Mouse (Mus musculus) B cell, adult 2 months (primary cell): ENCODE measurements around the gene Hist1h2af.
"Not testable (repeated sequence)": the region's sequence is repeated elsewhere in the genome, so short reads cannot be mapped to it uniquely, and the experiment has no call there.

Experiments used
- DNase-seq, 2 experiments: peaks; one replicate each; pipeline ENCODE4 v3.0.0; 2022

Gene Hist1h2af

DNA sequence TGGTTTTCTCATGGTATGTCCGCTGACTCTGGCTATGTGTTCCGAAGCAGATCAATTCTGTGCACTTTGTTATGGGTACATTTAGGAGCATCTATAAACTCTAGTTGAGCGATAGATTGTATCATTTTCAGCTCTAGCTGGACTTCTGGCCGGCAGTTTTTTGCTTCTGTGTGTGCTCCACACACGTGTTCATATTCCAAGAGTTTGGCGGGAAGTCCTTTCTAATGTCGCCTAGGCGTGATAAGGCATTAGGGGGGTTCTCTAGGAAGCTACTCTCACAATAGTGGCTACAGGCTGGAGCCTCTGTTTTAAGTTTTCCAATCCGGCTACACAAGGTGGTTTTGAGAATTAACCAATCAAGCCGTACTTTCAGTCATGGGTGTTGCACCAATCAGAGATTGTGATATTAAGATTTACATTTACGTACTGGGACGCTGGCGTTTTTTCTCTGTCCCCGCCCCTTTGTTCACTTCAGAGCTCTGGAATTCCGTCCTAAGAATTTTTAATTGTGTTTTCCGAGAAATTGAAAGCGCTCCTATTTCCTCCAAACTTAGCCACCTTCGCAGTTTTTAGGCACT, 22.2 kb downstream of the Hist1h2af start:
- peak; percentile 65 to 72 for DNase-seq

DNA sequence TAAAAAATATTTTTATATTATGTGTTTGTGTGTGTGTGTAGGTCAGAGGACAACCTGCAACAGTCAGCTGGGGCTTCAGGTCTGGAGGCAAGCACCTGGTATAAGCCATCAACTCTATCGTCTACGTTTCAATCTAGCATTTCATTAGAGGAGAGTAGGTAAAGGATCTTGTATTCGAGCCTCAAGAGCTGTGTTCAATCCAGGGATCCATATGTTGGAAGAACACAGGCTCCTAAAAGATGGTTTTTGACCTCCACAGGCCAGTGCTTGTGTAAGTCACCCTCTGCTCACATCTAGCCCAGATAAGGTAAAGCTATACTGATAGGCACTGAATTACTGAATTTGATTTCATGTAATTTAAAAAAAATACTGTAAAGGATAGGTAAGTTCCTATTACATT, 23.2 kb downstream of the Hist1h2af start:
- DNase-seq = no peak

DNA sequence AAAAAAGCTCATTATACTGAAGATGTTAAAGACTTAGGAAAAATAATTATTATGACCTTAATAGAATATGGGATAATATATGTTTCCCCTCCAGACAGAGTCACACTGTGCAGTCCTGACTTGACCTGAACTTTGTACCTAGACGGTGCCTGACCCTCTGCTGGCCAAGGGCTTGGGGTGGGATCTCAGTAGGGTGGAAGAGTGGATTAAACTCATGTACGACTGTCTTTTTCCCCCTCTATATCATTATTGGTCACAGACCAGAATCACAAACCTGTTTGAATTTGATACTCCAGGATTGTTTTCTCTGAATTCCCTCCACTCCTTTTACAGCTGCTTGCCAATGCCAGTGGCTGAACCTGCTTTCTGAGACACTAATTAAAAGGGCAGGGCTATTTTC, 27.0 kb downstream of the Hist1h2af start:
- not testable (repeated sequence) for DNase-seq

DNA sequence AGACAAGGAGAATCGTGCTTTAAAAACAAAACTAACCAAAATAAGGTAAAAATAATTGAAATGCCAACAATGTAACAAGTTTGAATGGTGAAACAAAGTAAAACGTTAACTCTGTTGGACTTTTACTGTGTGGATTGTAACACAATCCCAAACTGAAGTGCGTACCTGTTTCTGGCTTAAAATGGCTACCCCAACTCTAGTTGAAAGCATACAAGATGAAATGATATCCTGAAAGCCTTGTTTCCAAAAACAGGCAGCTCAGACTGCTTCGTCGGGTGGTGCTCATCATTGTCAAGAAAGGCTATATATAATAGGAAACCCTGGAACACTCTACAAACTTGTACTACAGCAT, 27.8 kb downstream of the Hist1h2af start:
- DNase-seq = not testable (repeated sequence)

DNA sequence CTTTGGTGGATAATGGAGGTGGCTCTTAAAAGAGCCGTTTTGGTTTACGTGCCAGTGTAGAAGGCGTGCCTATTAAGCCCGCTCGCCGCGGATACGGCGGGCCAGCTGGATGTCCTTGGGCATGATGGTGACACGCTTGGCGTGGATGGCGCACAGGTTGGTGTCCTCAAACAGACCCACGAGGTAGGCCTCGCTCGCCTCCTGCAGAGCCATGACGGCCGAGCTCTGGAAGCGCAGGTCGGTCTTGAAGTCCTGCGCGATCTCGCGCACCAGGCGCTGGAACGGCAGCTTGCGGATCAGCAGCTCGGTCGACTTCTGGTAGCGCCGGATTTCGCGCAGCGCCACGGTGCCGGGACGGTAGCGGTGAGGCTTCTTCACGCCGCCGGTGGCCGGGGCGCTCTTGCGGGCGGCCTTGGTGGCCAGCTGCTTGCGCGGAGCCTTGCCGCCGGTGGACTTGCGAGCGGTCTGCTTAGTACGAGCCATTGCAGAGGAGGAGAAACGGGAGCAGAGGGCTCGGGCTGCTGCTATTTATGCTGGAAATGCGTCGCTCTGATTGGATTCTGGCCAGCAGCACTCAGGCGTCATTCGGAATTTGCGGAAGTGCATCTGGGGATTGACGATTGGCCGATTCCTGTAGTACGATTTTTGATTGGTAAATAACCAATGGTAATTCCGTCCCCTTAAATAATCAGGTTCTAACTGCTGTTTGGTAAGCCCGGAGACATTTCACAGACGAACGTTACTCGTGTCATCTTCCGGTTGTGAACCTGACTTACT, 28.4 kb downstream of the Hist1h2af start, which contains the start of gene Hist1h3e:
Gene Hist1h3e, minus strand, starts transcription at position 487 of the 777 bp plus-strand sequence.
- peak; percentile 93 for DNase-seq

DNA sequence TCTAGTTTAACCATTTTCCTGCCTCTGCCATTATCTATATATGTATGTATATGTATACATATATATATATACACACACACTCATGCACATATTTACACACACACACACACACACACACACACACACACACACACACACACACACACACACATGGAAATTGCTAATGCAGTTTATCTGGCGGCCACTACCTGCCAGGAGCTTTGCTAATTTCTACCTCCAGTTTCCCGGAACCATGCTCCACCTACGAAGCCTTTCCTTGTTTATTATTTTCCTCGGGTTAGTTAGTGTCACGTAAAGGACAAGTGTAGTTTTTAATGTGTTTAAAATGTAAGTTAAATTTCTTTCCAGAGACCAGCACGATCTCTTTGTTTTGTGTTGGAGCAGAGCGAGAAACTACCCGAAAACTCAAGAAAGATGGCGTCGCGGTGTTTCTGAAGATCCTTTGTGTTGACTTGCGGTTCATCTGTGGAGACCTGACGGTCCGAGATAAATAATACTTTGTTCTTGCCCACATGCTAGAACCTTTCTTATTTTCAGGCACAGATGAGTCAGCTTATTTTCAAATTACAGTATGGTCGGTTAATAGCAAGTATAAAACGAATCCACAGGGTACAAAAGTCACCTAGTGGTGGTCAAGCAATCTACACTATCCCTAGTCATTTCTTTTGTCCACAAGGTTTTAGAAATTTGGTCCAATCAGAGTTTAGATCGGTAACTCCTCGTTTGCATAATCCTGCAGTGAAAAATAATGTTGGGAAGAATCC, 29.2 kb downstream of the Hist1h2af start:
- peak; percentile 62 to 63 for DNase-seq

DNA sequence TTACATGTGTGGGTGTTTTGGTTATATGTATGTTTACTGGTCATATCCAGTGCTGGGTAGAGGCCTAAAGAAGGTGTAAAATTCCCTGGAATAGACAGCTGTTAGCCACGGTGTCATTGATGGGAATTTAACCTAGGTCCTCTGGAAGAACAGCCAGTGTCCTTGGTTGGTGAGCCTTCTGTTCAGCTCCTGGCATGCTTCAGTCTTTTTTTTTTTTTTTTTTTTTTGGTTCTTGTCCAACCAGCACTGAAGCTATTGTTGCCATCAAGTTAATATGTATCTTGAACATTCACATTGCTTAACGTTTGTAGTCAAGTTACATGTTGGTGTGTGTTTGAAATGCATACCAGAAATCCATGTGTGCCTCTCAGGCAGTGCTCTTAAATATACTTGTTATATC, 30.8 kb downstream of the Hist1h2af start:
- no peak for DNase-seq

DNA sequence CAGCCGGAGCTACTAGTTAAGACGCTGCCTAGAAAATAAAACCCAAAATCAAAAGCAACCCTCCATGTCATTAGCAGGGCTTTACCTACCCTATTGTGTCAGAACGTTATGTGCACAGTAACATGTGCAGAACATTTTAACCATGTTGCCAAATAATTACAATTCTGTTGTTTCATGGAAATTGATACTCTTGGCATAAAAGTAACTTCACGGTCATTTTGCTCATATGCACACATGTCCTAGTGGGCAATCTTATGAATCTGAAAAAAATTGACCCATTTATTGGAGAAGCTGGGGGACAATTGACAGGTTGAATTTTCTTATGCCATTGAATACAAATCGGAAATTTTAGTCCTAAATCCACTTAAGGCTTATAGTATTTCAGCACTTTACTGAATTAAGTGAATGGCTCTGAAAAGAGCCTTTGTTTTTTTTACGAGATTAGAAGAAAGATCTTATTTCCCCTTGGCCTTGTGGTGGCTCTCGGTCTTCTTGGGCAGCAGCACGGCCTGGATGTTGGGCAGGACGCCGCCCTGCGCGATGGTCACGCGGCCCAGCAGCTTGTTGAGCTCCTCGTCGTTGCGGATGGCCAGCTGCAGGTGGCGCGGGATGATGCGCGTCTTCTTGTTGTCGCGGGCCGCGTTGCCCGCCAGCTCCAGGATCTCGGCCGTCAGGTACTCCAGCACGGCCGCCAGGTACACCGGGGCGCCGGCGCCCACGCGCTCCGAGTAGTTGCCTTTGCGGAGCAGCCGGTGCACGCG, 36.7 kb downstream of the Hist1h2af start:
- DNase-seq = not testable (repeated sequence)

DNA sequence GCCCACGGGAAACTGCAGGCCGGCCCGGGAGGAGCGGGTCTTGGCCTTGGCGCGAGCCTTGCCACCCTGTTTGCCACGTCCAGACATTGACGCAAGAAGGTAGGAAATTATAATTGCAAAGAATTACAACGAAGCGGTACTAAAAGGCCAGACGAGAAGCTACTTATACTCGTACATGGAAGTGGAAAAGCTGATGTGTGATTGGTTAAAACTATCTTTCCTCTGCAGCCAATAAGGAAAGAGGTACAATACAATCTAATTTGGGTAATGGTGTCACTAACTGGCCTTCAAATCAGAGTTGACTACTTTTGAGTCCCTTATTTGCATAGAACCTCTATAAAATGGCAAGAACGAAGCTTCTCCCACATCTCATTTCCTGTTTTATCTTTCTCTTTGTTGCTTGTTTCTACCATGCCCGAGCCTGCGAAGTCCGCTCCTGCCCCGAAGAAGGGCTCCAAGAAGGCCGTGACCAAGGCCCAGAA, 37.4 kb downstream of the Hist1h2af start, which contains the start of the genes Hist1h2ae and Hist1h2bg:
Gene Hist1h2ae, minus strand, starts transcription at position 199 of the 482 bp plus-strand sequence.
Gene Hist1h2bg, plus strand, starts transcription at position 375 of the 482 bp plus-strand sequence.
- DNase-seq = peak; percentile 76 to 82

DNA sequence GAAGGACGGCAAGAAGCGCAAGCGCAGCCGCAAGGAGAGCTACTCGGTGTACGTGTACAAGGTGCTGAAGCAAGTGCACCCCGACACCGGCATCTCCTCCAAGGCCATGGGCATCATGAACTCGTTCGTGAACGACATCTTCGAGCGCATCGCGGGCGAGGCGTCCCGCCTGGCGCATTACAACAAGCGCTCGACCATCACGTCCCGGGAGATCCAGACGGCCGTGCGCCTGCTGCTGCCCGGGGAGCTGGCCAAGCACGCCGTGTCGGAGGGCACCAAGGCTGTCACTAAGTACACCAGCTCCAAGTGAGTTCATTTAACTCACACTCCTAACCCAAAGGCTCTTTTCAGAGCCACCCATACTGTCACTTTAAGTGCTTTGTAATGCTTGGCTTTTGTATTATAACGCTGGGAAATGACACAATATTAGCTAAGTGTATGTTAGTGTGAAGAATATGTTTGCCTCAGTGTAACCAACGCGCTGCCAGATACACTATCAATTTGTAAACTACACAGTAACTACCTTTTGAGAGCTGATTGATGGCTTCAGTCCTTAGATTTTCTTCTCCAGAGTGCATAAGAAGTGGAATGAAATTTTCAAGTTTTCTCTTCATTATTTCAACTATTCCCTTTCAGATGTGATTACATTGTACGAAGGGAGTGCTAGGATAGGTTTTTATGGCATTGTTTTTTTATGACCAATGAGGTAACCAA, 38.0 kb downstream of the Hist1h2af start:
- DNase-seq = peak in 1 of 2 experiments; percentile 47

DNA sequence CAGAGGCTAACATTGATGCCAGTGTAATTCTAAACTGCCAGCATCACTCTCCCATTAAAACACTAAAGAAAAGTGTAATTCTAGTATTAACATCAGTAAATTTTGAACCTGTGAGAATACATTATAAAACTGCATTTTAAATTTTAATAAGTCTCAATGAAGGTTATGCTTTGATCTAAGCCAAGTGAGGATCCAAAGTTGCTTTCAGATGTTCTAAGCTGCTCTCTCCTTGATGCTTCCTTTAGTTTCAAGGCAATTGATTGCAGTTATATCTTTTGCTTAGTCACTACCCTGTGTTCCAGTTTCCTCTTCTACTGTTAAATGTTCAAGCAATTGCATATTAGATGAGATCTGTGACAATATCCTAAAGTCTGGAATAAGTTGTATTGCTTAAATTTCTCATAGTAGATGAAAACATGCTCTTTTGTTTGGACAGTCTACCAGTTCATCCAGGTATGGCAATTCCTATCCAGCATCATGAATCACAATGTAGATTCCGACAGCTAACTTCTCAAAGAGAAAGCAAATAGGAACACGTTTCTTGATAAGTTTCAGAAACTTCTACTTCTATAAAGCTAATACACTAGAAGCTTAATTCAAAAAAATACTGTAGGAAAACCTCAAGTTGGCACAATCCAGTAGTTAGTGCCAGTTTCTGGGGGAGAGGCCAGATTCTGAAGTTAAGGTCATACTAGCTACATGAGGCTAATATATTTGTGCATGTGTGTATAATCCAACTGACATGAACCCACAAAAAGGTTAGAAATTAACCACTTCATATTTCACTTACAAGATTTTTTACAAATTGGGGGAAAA, 38.7 kb downstream of the Hist1h2af start:
- no peak for DNase-seq

DNA sequence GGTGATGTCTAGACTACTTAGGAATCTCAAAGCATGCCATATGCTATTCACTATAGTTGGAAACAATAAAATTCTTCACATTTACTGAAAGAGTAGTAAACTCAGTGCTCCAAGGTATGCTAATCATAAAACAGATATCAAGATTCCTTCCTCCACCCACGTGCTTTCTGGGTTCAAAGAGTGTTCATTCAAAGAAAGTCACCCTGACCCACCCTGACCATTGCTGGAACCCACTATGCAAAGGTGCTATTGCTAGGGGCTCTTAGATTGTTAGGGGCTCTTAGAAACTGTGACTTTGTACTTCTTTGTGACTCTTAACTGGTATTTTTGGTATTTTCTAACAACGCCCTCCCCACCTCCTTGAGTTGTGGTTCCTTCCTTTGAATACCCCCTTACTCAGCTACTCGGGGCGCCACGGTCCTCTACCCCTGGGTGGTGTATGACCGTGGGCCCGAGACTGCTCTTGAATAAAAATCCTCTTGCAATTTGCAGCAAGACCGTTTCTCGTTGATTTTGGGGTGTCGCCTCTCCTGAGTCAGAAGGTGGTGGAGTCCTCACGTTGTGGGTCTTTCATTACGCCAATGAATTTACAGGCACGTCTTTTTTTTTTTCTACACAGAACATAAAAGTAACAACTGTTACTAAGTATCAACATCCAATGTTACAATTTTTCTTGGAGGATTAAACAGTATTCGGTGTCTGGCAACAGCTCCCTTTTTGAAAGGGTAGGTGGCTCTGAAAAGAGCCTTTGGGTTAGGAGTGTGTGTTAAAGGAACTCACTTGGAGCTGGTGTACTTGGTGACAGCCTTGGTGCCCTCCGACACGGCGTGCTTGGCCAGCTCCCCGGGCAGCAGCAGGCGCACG, 39.6 kb downstream of the Hist1h2af start:
- DNase-seq = peak; percentile 35 to 42

DNA sequence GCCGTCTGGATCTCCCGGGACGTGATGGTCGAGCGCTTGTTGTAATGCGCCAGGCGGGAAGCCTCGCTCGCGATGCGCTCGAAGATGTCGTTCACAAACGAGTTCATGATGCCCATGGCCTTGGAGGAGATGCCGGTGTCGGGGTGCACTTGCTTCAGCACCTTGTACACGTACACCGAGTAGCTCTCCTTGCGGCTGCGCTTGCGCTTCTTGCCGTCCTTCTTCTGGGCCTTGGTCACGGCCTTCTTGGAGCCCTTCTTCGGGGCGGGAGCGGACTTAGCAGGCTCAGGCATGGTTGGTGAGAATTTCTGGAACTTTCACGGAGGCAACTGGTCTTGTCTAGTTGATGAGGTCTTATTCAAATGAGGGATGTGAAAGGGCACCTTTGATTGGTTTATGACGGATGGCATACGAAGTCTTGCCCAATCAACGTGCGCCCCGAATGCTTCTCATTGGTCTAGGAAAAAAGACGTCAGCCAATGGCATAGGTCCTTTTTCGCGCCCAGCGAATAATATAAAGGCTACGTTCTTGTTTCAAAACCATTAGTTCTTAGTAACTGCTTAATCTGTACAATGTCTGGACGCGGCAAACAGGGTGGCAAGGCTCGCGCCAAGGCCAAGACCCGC, 40.3 kb downstream of the Hist1h2af start, which contains the start of the genes Hist1h2bf and Hist1h2ad:
Gene Hist1h2bf, minus strand, starts transcription at position 299 of the 627 bp plus-strand sequence.
Gene Hist1h2ad, plus strand, starts transcription at position 484 of the 627 bp plus-strand sequence.
- DNase-seq = peak; percentile 86 to 88

DNA sequence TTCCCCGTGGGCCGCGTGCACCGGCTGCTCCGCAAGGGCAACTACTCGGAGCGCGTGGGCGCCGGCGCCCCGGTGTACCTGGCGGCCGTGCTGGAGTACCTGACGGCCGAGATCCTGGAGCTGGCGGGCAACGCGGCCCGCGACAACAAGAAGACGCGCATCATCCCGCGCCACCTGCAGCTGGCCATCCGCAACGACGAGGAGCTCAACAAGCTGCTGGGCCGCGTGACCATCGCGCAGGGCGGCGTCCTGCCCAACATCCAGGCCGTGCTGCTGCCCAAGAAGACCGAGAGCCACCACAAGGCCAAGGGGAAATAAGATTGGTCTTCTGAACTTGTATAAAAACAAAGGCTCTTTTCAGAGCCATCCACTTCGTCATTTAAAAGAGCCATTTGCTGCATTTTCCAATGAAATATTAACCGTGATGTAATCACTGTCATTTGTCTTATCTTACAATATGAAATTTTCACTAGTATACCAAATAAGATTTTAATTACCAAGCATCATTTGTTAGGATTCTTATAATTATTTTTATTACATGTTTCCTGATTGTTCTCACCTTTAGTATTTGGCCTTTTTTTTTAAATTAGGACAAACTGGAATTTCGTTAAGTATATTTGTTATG, 41.0 kb downstream of the Hist1h2af start:
- DNase-seq = peak; percentile 51 to 54

DNA sequence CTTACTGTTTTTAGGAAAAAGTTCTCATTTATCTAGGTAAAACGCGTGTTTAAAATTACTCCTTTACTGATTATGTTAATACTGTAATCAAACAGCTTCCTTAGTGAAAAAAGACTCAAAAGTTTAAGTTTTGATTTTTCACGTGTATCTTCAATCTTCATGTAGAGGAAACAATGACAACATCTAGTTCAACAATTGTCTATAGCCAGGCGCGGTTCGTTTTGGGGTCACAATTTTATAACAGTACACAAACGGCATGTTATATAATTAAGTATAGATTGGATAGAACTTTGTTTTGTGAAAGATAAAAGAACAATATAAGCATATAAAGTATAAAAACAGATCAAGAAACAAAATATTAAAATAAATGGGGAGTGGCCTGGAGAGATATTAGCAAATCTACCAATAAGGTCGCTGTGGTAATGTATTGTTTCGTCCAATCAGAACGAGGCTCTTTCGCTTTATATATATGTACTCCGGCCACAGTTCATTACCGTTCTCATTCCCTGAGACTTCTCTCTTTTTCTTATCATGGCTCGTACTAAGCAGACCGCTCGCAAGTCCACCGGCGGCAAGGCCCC, 41.7 kb downstream of the Hist1h2af start, which contains the start of gene Hist1h3d:
Gene Hist1h3d, plus strand, starts transcription at position 493 of the 581 bp plus-strand sequence.
- DNase-seq = peak; percentile 74 to 77

DNA sequence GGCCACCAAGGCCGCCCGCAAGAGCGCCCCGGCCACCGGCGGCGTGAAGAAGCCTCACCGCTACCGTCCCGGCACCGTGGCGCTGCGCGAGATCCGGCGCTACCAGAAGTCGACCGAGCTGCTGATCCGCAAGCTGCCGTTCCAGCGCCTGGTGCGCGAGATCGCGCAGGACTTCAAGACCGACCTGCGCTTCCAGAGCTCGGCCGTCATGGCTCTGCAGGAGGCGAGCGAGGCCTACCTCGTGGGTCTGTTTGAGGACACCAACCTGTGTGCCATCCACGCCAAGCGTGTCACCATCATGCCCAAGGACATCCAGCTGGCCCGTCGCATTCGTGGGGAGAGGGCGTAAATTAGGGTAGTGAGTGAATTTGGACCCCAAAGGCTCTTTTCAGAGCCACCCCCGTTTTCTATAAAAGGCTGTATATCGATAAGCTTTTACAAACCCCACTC, 42.2 kb downstream of the Hist1h2af start:
- peak in 1 of 2 experiments; percentile 38 for DNase-seq

DNA sequence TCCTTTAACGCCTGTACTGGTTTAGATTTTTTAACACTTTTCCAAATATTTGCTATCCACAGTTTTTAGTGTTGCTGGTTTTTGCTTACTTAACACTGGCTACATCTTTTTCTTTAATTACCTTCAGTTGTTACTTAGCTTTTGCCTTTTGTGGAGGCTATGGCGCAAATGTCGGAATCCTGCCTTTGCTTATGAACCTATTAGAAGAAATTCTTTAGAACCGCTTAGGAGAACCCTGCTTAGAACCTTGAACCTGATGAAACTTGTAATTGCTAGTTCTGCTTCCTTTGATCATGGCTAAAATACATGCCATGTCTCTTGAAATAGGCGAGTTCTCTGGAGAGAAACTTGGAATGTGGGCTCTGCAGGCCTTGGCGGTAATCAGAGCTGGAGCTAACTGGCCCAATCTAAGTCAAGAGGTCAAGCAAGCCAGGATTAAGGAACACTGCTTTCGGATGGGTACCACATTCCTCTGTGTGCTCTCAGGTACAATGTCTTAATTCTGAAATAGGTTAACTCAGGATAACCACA, 42.7 kb downstream of the Hist1h2af start:
- DNase-seq = no peak
